Mouse (Mus musculus) hindbrain, embryonic 10.5 days (tissue): Measurements from ENCODE around the gene Scn1a. TPM values are rescaled to one million over a fixed set of nuclear protein-coding genes. Genes with fewer than 3 reads are reported as not detected.

Source experiments
- DNase-seq: peaks from one replicate; pipeline ENCODE4 v3.0.0-alpha.2; 2017; ENCODE audit warnings: low spot score
- H3K27ac ChIP-seq: fragments of 300-500 bp; sonication (generic); 2 replicates; pipeline ENCODE4 v1.5.1; 2016; ENCODE audit warnings: mild to moderate bottlenecking, moderate library complexity
- H3K27me3 ChIP-seq: fragments of 300-500 bp; sonication (generic); 2 replicates; pipeline ENCODE4 v1.6.1; 2016; ENCODE audit warnings: mild to moderate bottlenecking; ENCODE audit not compliant: poor library complexity, insufficient read depth, severe bottlenecking
- H3K36me3 ChIP-seq: fragments of 300-500 bp; sonication (generic); 2 replicates; pipeline ENCODE4 v1.6.1; 2016; ENCODE audit warnings: mild to moderate bottlenecking, moderate library complexity
- H3K4me1 ChIP-seq: fragments of 300-500 bp; sonication (generic); replicated peaks from 2 replicates; pipeline ENCODE4 v1.6.1; 2016; ENCODE audit warnings: mild to moderate bottlenecking
- H3K4me3 ChIP-seq: fragments of 300-500 bp; sonication (generic); 2 replicates; pipeline ENCODE4 v1.5.1; 2016; ENCODE audit warnings: mild to moderate bottlenecking, moderate library complexity
- H3K9me3 ChIP-seq: fragments of 300-500 bp; sonication (generic); 2 replicates; pipeline ENCODE4 v1.6.1; 2016; ENCODE audit warnings: mild to moderate bottlenecking, moderate library complexity
- WGBS: fragments of 180-500 bp; shearing (Covaris S2); methylation state at CpG from one replicate; pipeline ENCODE4 v1.1.7; 2016; 5-methylcytosine and 5-hydroxymethylcytosine counted together
- polyA plus RNA-seq: library from polyadenylated mRNA; unstranded; fragments of >200 nt; fragmentation: Nextera tagmentation; extraction: Ambion mirVana; gene quantifications from 2 replicates; pipeline ENCODE4 v1.2.1, GENCODE M21; 2016

Gene Scn1a
- polyA plus RNA-seq = 1.0 and 1.8 TPM in 2 replicates

DNA sequence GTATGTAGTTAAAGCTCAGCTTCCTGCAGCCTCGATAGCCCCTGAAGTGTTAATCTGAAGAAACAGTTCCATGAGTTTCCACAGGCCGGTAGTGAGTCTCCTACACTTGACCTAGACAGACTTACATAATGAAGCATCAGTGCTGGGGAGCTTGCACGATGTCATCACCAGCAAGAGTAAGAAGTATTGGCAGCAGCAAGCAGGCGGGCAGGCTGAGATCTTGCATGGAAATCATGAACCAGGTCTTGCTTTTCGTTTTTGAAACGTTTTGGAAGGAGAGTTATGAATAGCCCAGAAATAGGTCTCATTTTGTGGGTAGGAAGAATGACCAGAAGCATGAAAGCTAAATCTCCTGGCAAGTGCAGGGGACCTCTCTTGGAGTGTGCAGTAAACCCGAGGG is at the start of gene Scn1a:
Gene Scn1a, minus strand, starts transcription at position 130 of the 400 bp plus-strand sequence.
- DNase-seq = peak; percentile 4
- H3K27ac ChIP-seq = no peak within 1 kb of the TSS
- peaks cover 7% of the 10 kb centered on the region; the same call in 1 of the 2 replicates for H3K27me3 ChIP-seq
- no peaks in the 10 kb centered on the region for H3K36me3 ChIP-seq
- peak within 1 kb of the TSS; percentile 46 for H3K4me3 ChIP-seq
- WGBS = 13% methylated on average over 7 of the region's 7 CpGs
- peaks cover 14% of the 10 kb centered on the region for H3K4me1 ChIP-seq
- no peaks in the 10 kb centered on the region for H3K9me3 ChIP-seq

DNA sequence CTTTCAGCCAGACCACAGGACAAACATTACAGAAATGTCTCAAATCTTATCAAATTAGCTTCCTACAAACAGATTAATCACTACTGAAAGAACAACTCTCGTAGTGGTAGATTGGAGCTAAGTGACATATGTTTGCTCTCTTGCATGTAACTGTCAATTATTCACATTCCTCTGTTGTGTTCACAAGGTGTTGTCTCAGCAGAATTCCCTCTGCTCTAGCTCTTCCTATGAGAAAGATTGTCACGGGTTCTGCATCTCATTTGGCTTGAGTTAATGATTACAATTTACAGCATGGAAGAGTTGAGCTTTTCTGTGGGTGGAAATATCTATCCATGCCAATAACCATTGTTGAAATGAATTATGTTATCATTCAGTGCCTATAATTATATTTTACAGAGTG is 37.8 kb upstream of the Scn1a start:
- 79% methylated on average over 2 of the region's 2 CpGs for WGBS
- DNase-seq = no peak
- H3K9me3 ChIP-seq = no peaks in the 10 kb centered on the region
- H3K4me3 ChIP-seq = no peak overlapping the region
- H3K27me3 ChIP-seq = no peaks in the 10 kb centered on the region
- H3K27ac ChIP-seq = no peak overlapping the region
- no peaks in the 10 kb centered on the region for H3K36me3 ChIP-seq
- H3K4me1 ChIP-seq = no peaks in the 10 kb centered on the region

DNA sequence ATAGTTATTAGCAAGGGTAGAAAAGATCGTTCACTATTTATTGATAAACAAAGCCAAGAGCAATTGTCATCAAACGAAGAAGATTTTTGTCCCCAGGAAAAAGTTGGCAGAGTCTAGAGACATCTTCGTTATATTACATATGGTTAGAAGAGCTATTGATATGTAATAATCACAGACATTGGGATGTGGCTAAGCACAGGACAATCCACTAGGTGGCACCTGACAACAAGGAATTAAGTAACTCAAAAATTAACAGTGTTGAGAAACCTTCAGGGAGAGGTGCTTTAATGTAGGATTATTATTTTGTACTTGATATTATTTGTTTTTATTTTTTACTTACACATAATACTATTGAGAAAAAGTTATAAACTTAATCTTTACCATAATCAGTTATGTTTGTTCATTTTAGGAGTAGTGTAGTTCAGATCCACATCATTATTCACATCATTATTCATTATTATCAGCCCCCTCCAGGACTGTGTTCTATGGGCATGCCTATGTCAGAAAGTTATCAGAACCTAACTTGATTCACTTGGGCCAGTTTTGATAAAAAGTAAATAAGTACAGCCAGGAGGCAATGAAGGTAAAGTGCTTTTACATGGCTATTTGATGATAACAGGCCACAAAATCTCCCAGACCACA is 32.7 kb upstream of the Scn1a start:
- Histone ChIP-seq H3K4me1 (no peaks in the 10 kb centered on the region), H3K27ac (no peak overlapping the region), H3K9me3 (no peaks in the 10 kb centered on the region), H3K4me3 (no peak overlapping the region), H3K27me3 (no peaks in the 10 kb centered on the region), H3K36me3 (no peaks in the 10 kb centered on the region)
- WGBS = 62% methylated on average over 3 of the region's 3 CpGs
- DNase-seq = no peak

DNA sequence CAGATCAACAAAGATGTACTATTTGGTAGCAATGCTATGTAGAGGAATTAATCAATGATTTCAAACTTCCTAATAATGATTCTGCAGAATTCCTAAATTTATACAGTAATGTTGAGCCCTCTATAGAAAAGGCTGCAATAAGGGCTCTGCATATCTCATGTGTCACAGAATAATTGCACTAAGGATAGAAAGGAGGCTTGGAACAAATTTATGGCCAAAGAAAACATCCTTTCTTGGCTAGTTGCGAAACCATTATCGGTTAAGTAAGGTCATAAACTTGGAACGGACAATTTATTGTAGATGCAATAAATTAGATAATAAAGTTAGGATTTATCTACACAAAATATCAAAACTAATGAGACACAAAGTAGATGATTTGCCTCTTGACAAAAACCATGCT is 24.8 kb upstream of the Scn1a start:
- H3K27ac ChIP-seq = no peak overlapping the region
- no peak for DNase-seq
- no peaks in the 10 kb centered on the region for H3K36me3 ChIP-seq
- H3K9me3 ChIP-seq = no peaks in the 10 kb centered on the region
- no peaks in the 10 kb centered on the region for H3K27me3 ChIP-seq
- 95% methylated on average over 3 of the region's 3 CpGs for WGBS
- no peak overlapping the region for H3K4me3 ChIP-seq
- no peaks in the 10 kb centered on the region for H3K4me1 ChIP-seq

DNA sequence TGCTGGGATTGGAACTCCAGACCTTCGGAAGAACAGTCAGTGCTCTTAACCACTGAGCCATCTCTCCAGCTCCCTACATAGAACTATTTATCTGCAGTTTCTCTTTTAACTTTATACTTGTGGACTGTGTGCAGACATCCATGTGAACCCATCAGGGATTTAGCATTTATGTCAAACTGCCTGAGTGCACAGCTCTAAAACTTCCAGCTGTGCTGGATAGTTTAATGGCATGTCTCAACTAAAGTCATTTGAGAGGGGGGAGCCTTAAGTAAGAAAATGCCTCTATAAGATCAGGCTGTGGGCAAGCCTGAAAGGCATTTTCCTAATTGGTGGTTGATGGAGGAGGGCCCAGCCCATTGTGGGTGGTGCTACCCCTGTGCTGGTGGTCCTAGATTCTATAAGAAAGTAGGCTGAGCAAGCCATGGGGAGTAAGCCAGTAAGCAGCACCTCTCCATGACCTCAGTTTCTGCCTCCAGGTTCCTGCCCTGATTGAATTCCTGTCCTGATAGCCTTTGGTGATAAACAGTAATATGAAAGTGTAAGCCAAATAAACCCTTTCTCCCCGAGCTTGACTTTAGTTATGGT is 24.3 kb upstream of the Scn1a start:
- WGBS = 94% methylated on average over 2 of the region's 2 CpGs
- no peaks in the 10 kb centered on the region for H3K36me3 ChIP-seq
- no peak for DNase-seq
- H3K27ac ChIP-seq = no peak overlapping the region
- H3K9me3 ChIP-seq = no peaks in the 10 kb centered on the region
- H3K27me3 ChIP-seq = no peaks in the 10 kb centered on the region
- no peak overlapping the region for H3K4me3 ChIP-seq
- H3K4me1 ChIP-seq = no peaks in the 10 kb centered on the region

DNA sequence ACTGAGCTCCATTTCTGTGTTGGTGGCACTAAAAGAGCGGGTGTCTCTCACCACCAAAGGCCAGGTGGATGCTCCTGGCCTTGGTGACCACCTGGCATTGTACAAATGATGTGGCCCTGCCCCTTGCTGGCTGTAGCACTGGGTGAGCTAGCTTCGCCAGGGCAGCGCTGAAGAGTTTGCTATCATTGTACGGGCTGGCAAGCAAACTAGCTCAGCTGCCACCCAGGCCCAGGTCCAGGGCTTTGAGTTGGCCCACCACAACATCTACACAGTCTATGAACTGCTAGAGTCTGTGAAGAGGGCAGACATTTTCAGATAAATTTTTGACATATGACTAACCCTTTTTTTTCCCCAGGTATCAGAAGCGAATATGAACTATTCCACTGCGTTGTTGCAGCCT is 23.3 kb upstream of the Scn1a start:
- H3K27ac ChIP-seq = no peak overlapping the region
- 89% methylated on average over 6 of the region's 6 CpGs for WGBS

DNA sequence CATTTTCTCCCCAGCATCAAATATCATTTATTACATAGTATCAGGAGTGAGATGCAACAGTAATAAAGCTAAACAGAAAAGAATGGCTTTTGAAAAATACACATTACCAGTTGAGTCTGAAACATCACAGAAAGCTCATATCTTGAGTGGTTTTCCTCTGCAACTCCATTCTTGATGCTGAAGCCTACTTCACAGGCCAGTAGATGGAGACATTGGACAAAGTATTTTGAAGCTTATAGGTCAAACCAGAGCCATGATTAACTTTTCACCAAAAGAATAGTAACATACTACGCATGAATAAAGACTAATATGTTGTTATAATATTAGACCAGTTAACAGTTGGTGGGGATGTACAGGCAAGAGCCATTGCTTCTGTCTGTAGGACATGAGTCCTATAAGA is 21.8 kb upstream of the Scn1a start:
- H3K36me3 ChIP-seq = no peaks in the 10 kb centered on the region
- no peaks in the 10 kb centered on the region for H3K9me3 ChIP-seq
- 89% methylated on average over 1 of the region's 1 CpGs for WGBS
- no peak overlapping the region for H3K4me3 ChIP-seq
- no peaks in the 10 kb centered on the region for H3K4me1 ChIP-seq
- DNase-seq = no peak
- no peaks in the 10 kb centered on the region for H3K27me3 ChIP-seq
- no peak overlapping the region for H3K27ac ChIP-seq

More for the DNA sequence above, 23.3 kb upstream of the Scn1a start:
- no peaks in the 10 kb centered on the region for H3K4me1 ChIP-seq
- H3K4me3 ChIP-seq = no peak overlapping the region
- H3K9me3 ChIP-seq = no peaks in the 10 kb centered on the region
- no peak for DNase-seq
- no peaks in the 10 kb centered on the region for H3K27me3 ChIP-seq
- no peaks in the 10 kb centered on the region for H3K36me3 ChIP-seq

DNA sequence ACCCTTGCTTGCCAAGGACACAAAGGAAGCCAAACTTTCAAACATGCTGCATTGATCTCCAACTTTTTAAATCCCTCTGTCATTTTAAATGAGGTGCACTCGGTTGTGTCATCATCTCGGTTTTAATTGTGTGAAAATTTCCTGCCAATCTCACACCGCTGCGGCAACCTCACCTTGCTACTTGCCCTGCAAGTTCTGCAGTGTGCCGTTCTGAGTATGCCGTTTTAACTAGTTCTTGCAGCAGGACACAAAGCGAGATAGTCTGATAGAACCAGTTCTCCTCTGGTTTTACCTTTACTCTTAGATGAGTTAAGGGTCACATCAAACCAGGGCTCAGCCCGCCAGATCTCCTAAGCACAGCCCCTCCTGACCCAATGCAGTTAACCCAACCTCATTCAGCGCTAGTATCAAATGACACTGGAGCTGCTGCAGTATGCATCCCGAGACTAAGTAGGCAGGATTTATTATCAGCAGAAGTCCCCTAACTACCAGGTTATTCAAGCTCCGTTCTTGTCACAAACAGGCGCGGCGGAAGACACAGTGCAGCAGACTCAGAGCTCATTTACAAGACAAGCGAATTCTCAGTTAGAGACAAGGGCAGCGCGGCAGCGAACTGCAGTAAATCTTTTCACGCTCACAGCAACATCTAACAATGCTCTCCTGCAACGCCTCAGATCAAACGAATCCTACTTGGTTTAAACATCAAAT is 722 bp downstream of the Scn1a start:
- 7% methylated on average over 21 of the region's 21 CpGs for WGBS
- H3K36me3 ChIP-seq = no peaks in the 10 kb centered on the region
- no peak overlapping the region for H3K27ac ChIP-seq
- peaks cover 14% of the 10 kb centered on the region for H3K4me1 ChIP-seq
- DNase-seq = peak; percentile 44
- H3K4me3 ChIP-seq = peak overlapping the region; percentile 46
- no peaks in the 10 kb centered on the region for H3K9me3 ChIP-seq
- H3K27me3 ChIP-seq = peaks cover 7% of the 10 kb centered on the region; the same call in 1 of the 2 replicates

DNA sequence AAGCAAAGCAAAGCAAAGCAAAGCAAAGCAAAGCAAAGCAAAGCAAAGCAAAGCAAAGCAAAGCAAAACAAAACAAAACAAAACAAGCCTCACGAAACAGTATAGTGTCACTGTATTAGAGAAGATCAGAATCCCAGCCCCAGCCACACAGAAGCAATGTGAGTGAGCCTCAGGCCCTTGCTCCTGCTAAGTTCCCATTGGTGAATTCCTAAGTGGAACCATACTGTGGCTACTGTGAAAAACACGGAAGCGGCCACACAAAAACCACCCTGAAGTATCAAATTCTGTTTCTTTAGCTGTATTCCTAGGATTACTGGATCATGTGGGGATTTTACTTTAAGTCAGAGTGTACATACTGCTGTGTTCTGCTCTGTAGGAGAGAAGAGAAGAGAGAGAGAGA is 4.4 kb downstream of the Scn1a start:
- WGBS = 41% methylated on average over 3 of the region's 3 CpGs
- Histone ChIP-seq H3K27ac (no peak overlapping the region), H3K27me3 (peaks cover 6% of the 10 kb centered on the region; the same call in 1 of the 2 replicates), H3K4me3 (no peak overlapping the region), H3K9me3 (no peaks in the 10 kb centered on the region), H3K4me1 (peaks cover 14% of the 10 kb centered on the region), H3K36me3 (no peaks in the 10 kb centered on the region)
- DNase-seq = no peak

DNA sequence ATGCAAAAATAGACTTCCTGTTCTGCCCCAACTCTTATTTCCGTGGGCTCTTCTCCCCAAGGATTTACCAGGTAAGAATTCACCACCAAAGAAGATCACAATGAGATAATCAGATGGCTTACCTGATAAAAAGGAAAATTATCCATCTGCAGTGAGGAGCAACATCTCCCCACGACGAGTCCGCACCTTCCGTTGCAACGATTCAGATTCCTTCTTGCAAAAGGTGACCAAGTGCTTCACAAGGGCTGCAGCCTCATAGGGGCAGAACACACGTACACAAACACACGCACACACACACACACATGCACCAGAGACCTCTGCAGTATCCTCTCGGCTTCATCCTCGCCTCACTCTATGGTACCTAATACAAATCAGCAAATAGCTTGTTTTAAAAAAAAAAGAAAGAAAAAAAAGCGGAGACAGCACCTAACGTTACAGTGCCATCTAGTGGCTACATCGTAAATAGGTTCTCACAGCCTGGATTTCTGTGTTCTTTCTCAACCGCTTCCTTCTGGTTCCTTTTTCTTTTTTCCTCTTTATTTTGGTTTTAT is 30.8 kb downstream of the Scn1a start:
- Histone ChIP-seq H3K36me3 (no peaks in the 10 kb centered on the region), H3K27me3 (peaks cover 21% of the 10 kb centered on the region), H3K27ac (peak overlapping the region; percentile 62; the same call in 1 of the 2 replicates), H3K4me3 (peak overlapping the region; percentile 59), H3K9me3 (peaks cover 3% of the 10 kb centered on the region; the same call in 1 of the 2 replicates), H3K4me1 (peaks cover 15% of the 10 kb centered on the region)
- under 1% methylated on average over 14 of the region's 14 CpGs for WGBS
- DNase-seq = peak; percentile 58

DNA sequence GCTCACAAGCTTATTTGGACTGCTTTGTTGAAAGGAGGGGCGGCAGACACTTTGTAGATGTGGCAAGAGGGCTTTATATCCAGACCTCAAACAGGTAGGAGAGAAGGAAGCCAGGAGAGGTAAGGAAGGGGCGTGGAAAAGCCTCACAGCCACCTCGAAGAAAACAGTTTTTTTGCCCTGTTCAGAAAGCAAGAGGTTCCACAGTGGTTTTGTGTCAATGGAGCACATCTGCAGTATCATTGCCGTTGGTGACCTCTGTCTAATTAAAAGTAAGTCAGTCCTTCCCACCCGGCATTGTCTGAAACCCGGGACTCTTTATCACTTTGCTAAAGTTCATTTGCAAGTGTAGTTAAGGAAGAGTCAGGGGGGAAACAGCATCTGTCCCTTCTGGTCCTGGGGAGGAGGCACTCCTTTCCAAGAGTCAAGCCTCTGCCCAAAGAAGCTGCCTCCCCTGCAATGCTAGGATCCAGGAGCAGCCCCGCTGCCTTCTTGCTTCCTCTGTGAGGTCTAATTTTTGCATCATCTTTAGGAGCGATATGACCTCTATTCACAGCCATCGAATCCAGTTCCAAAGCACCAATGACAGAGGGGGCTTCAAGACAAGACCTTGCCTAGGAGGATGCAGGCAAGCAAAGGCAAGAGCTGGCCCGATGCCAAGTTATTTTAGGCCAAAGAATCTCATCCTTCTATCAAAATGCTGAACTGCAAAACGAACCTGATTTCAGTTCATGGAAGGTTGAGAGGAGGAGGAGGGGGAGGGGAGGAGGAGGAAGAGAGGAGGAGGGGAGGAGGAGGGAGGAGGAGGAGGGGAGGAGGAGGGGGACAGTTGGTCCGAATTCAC is 31.5 kb downstream of the Scn1a start:
- Histone ChIP-seq H3K4me1 (peaks cover 15% of the 10 kb centered on the region), H3K27ac (peak overlapping the region; percentile 62; the same call in 1 of the 2 replicates)
- peak; percentile 43 for DNase-seq

DNA sequence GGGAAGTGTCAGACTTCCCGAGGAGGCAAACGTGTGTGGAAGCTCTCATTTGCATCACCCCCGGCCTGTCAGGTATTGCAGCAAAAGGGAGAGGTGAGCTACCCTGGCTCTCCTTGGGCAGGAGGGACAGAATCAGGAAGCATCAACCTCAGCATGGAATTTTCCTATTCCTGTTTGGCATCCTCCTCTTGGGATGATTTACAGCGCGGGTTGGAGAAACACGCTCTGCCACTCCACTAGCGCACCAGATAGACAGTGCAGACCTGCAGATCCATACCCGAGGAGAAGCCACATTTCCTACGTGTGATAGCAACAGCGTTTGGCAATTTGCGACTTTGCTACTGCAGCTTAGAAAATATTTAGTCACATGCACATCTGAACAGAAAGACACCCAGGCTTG is 32.2 kb downstream of the Scn1a start:
- WGBS = 27% methylated on average over 11 of the region's 11 CpGs
- DNase-seq = no peak
- Histone ChIP-seq H3K4me1 (peaks cover 15% of the 10 kb centered on the region), H3K36me3 (no peaks in the 10 kb centered on the region), H3K9me3 (peaks cover 3% of the 10 kb centered on the region; the same call in 1 of the 2 replicates), H3K4me3 (peak overlapping the region; percentile 59), H3K27me3 (peaks cover 21% of the 10 kb centered on the region), H3K27ac (no peak overlapping the region)

More for the DNA sequence above, 31.5 kb downstream of the Scn1a start:
- Histone ChIP-seq H3K9me3 (peaks cover 3% of the 10 kb centered on the region; the same call in 1 of the 2 replicates), H3K4me3 (peak overlapping the region; percentile 59), H3K36me3 (no peaks in the 10 kb centered on the region), H3K27me3 (peaks cover 21% of the 10 kb centered on the region)
- 7% methylated on average over 12 of the region's 12 CpGs for WGBS
